Mouse (Mus musculus): ENCODE measurements around the gene Farp1. TPM values are rescaled to one million over a fixed set of nuclear protein-coding genes. Genes with fewer than 3 reads are reported as not detected.

Gene Farp1
- total and polyA plus RNA-seq, 3 experiments, result 0.01 to 0.27 TPM; not detected in 1

DNA sequence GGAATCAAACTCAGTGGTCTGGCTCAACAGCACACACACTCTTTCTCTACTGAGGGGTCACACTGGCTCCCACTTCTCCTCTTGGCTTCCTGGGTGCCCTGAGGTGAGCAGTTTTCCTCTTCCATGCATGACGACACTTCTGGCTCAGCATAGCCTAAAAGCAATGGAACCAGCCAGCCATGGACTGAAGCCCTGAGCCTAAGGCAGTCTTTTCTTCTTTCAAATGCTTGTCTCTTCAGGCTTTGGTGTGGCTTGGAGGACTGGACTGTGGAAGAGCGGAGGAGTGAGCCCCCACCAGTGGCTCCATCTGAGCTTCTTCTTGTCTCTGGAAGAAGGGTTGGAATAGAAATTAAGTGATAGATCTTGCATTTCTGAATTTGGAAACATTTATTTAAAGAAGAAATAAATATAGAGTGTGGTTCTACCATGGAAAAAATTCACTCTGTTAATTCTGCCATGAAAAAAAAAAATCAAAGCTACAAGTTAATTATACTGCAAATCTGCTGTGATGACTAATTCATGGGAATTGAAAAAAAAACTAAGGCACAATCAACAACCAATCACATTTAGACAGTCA is 19.8 kb upstream of the Farp1 start:
- H3K27me3 ChIP-seq (ENCODE audit: insufficient read depth, low read length), result no peaks in the 10 kb centered on the region
- H3K9me3 ChIP-seq (replicated peaks), result peaks cover 56% of the 10 kb centered on the region
- no peak overlapping the region for H3K4me3 ChIP-seq (ENCODE audit: low read depth, low read length)
- DNase-seq (ENCODE audit: low spot score), result no peak
- no peak for ATAC-seq (ENCODE audit: extremely low read depth, insufficient number of reproducible peaks, low FRiP score, poor library complexity, severe bottlenecking)
- no peaks in the 10 kb centered on the region for H3K4me1 ChIP-seq (ENCODE audit: insufficient read depth, low read depth, low read length)
- TF ChIP-seq GATA1 (IDR thresholded peaks at IDR 0.05; ENCODE audit: borderline replicate concordance, low read length) (no peak), TAL1 (conservative IDR thresholded peaks at IDR 0.05; ENCODE audit: low read depth, low read length) (no peak), GATA2 (IDR thresholded peaks at IDR 0.05; ENCODE audit: borderline replicate concordance, low read depth, low read length) (no peak), CTCF (IDR thresholded peaks at IDR 0.05; ENCODE audit: low read depth, low read length) (no peak), POLR2AphosphoS5 (IDR thresholded peaks at IDR 0.05; ENCODE audit: insufficient replicate concordance, low read depth, low read length) (no peak)
- no peaks in the 10 kb centered on the region for H3K36me3 ChIP-seq (replicated peaks)

DNA sequence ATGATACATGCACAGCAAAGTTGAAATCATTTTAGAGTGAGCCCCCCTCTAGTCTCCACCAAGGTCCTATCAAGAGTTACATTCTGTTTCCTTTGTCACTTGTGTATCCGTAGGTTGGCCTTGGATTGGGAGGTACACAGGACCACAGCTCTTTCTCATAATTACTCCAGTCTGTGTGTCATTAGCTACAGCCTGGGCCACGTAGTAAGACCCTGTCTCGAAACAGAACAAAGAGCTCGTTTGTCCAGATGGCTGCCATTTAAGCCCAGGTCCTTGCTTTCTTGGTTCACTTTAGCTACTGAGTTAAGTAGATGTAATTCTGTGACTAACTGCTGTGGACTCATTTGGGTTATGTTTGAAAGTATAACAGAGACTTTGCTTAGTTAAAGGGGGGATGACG is 12.6 kb upstream of the Farp1 start:
- DNase-seq (ENCODE audit: low spot score), result no peak
- no peaks in the 10 kb centered on the region for H3K4me1 ChIP-seq (ENCODE audit: insufficient read depth, low read depth, low read length)
- TF ChIP-seq POLR2AphosphoS5 (IDR thresholded peaks at IDR 0.05; ENCODE audit: insufficient replicate concordance, low read depth, low read length) (no peak), TAL1 (conservative IDR thresholded peaks at IDR 0.05; ENCODE audit: low read depth, low read length) (no peak), CTCF (IDR thresholded peaks at IDR 0.05; ENCODE audit: low read depth, low read length) (no peak), GATA1 (IDR thresholded peaks at IDR 0.05; ENCODE audit: borderline replicate concordance, low read length) (no peak), GATA2 (IDR thresholded peaks at IDR 0.05; ENCODE audit: borderline replicate concordance, low read depth, low read length) (no peak)
- ATAC-seq (ENCODE audit: extremely low read depth, insufficient number of reproducible peaks, low FRiP score, poor library complexity, severe bottlenecking), result no peak
- H3K27me3 ChIP-seq (ENCODE audit: insufficient read depth, low read length), result no peaks in the 10 kb centered on the region
- H3K36me3 ChIP-seq (replicated peaks), result no peaks in the 10 kb centered on the region
- no peak overlapping the region for H3K4me3 ChIP-seq (ENCODE audit: low read depth, low read length)
- peaks cover 27% of the 10 kb centered on the region for H3K9me3 ChIP-seq (replicated peaks)

DNA sequence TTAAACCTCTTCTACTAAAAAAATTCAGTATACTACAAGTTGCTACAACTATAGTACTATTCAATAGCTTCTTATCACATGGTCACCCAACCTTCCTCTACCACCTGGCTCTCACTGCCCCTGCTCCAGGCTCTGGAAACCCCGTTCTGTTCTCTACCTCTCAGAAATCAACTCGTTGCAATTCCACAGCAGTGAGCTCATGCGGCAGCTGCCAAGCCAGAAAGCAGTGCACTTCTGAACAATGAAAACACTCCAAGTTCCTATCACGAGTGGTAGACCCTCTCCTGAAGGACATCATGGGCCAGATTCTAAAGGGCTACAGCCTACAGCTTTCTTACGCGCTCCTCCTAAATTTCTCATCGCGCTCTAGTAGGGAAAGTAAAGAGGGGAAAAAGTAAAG is 9.6 kb upstream of the Farp1 start:
- no peak for DNase-seq (ENCODE audit: low spot score)
- Histone ChIP-seq H3K4me1 (ENCODE audit: insufficient read depth, low read depth, low read length) (no peaks in the 10 kb centered on the region), H3K4me3 (ENCODE audit: low read depth, low read length) (no peak overlapping the region), H3K36me3 (replicated peaks) (no peaks in the 10 kb centered on the region), H3K27me3 (ENCODE audit: insufficient read depth, low read length) (no peaks in the 10 kb centered on the region), H3K9me3 (replicated peaks) (peaks cover 34% of the 10 kb centered on the region)
- ATAC-seq (ENCODE audit: extremely low read depth, insufficient number of reproducible peaks, low FRiP score, poor library complexity, severe bottlenecking), result no peak
- TF ChIP-seq CTCF (IDR thresholded peaks at IDR 0.05; ENCODE audit: low read depth, low read length) (no peak), POLR2AphosphoS5 (IDR thresholded peaks at IDR 0.05; ENCODE audit: insufficient replicate concordance, low read depth, low read length) (no peak), GATA1 (IDR thresholded peaks at IDR 0.05; ENCODE audit: borderline replicate concordance, low read length) (no peak), GATA2 (IDR thresholded peaks at IDR 0.05; ENCODE audit: borderline replicate concordance, low read depth, low read length) (no peak)

DNA sequence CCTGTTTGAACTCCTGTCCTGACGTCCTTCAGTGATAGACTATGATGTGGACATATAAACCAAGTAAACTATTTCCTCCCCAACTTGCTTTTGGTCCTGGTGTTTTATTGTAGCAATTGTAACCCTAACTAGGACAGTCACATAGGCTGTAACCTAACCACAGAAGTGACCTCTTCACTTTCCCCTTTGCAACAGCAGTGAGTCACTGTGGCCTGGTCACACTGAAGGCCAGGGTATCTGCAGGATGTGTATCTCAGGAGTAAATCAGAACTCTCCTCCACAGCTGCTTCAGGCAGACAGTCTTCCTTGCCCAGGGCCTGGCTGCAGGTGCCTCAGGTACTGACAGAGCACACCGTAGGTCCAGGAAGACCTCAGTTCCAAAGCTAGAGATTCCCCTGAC is 3.6 kb upstream of the Farp1 start:
- no peaks in the 10 kb centered on the region for H3K36me3 ChIP-seq (replicated peaks)
- peaks cover 66% of the 10 kb centered on the region for H3K9me3 ChIP-seq (replicated peaks)
- ATAC-seq (ENCODE audit: extremely low read depth, insufficient number of reproducible peaks, low FRiP score, poor library complexity, severe bottlenecking) (no peak), DNase-seq (ENCODE audit: low spot score) (no peak)
- no peaks in the 10 kb centered on the region for H3K4me1 ChIP-seq (ENCODE audit: insufficient read depth, low read depth, low read length)
- no peaks in the 10 kb centered on the region for H3K27me3 ChIP-seq (ENCODE audit: insufficient read depth, low read length)
- H3K4me3 ChIP-seq (ENCODE audit: low read depth, low read length), result no peak overlapping the region
- TF ChIP-seq TAL1 (conservative IDR thresholded peaks at IDR 0.05; ENCODE audit: low read depth, low read length) (no peak), POLR2AphosphoS5 (IDR thresholded peaks at IDR 0.05; ENCODE audit: insufficient replicate concordance, low read depth, low read length) (no peak), GATA2 (IDR thresholded peaks at IDR 0.05; ENCODE audit: borderline replicate concordance, low read depth, low read length) (no peak), GATA1 (IDR thresholded peaks at IDR 0.05; ENCODE audit: borderline replicate concordance, low read length) (no peak), CTCF (IDR thresholded peaks at IDR 0.05; ENCODE audit: low read depth, low read length) (no peak)

DNA sequence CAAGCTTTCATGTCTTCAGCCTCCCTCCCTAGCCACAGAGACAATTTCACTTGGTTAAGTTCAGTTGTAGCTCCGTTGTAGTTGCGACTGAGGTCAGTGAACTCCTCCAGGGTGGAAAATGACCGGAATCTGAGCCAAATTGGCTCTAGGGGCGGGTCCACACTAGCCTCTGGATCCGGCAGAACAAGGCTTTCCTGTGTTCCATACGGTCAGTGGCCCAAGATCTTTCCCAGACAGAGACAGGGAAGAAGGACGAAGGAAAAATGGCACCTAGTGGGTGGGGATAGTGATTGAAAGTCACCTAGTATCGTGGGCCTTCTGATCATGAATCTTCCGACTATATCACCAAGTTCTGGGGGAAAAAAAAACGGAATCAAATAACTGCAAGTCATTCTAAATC is 475 bp upstream of the Farp1 start:
- Histone ChIP-seq H3K4me3 (ENCODE audit: low read depth, low read length) (no peak overlapping the region), H3K27me3 (ENCODE audit: insufficient read depth, low read length) (no peaks in the 10 kb centered on the region), H3K9me3 (replicated peaks) (peaks cover 75% of the 10 kb centered on the region), H3K4me1 (ENCODE audit: insufficient read depth, low read depth, low read length) (no peaks in the 10 kb centered on the region), H3K36me3 (replicated peaks) (no peaks in the 10 kb centered on the region)
- DNase-seq (ENCODE audit: low spot score), result no peak
- TF ChIP-seq GATA2 (IDR thresholded peaks at IDR 0.05; ENCODE audit: borderline replicate concordance, low read depth, low read length), result no peak
- no peak for TF ChIP-seq CTCF (IDR thresholded peaks at IDR 0.05; ENCODE audit: low read depth, low read length)
- no peak for TF ChIP-seq POLR2AphosphoS5 (IDR thresholded peaks at IDR 0.05; ENCODE audit: insufficient replicate concordance, low read depth, low read length)
- no peak for TF ChIP-seq GATA1 (IDR thresholded peaks at IDR 0.05; ENCODE audit: borderline replicate concordance, low read length)
- TF ChIP-seq TAL1 (conservative IDR thresholded peaks at IDR 0.05; ENCODE audit: low read depth, low read length), result no peak
- ATAC-seq (ENCODE audit: extremely low read depth, insufficient number of reproducible peaks, low FRiP score, poor library complexity, severe bottlenecking), result no peak

DNA sequence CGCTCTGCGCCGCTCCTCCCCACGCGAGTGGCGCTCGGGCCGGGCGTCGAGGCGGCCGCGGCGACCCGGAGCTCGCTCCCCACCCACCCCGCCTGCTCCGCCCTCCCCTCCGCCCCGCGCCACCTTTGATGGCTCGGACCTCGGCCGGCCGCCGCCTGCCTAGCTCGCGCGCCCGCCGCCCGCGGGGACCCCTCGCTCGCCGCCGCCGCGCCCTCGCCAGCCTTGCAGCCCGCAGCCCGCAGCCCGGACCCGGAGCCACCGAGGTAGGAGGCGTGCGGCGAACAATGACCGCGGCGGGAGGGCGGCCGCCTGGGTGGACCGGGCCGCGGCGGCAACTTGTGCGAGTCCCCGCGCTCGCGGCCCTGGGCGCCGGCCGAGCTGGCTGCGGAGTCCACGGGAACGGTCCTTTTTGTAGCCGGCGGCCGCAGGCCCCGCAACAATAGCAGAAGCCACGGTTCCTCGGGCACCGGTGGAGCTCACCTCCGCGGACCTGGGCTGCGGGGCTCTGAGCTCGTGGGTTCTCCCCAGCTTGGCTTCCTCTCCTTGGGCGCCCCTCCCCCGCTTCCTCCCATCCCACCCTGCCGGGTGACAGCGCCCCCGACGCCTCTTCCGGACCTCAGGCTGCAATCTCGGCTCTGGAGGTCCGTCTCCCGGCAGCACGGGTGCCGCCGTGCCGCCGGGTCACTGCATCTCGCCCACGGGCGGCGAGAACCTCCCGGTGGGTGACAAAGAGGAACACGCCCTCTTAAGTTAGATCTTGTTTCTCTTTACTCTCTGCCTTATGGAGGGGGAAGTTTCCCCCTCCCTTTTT is 868 bp downstream of the Farp1 start:
- H3K4me3 ChIP-seq (ENCODE audit: low read depth, low read length), result no peak overlapping the region; the same call in 1 of the 2 replicates
- TF ChIP-seq GATA1 (IDR thresholded peaks at IDR 0.05; ENCODE audit: borderline replicate concordance, low read length) (no peak), CTCF (IDR thresholded peaks at IDR 0.05; ENCODE audit: low read depth, low read length) (no peak), GATA2 (IDR thresholded peaks at IDR 0.05; ENCODE audit: borderline replicate concordance, low read depth, low read length) (no peak), POLR2AphosphoS5 (IDR thresholded peaks at IDR 0.05; ENCODE audit: insufficient replicate concordance, low read depth, low read length) (no peak), TAL1 (conservative IDR thresholded peaks at IDR 0.05; ENCODE audit: low read depth, low read length) (no peak)
- peaks cover 71% of the 10 kb centered on the region for H3K9me3 ChIP-seq (replicated peaks)
- no peaks in the 10 kb centered on the region for H3K36me3 ChIP-seq (replicated peaks)
- no peaks in the 10 kb centered on the region for H3K27me3 ChIP-seq (ENCODE audit: insufficient read depth, low read length)
- no peak for ATAC-seq (ENCODE audit: extremely low read depth, insufficient number of reproducible peaks, low FRiP score, poor library complexity, severe bottlenecking)
- H3K4me1 ChIP-seq (ENCODE audit: insufficient read depth, low read depth, low read length), result no peaks in the 10 kb centered on the region
- DNase-seq (ENCODE audit: low spot score), result no peak

Data from G1E (cell line).